Mouse (Mus musculus) CH12.LX (cell line): ENCODE measurements around the gene Isg20l2. TPM values are rescaled to one million over a fixed set of nuclear protein-coding genes. Genes with fewer than 3 reads are reported as not detected.

Experiments used
- DNase-seq: peaks from one replicate; pipeline ENCODE4 v3.0.0-alpha.2; 2013; ENCODE audit errors: extremely low read depth
- H3K27ac ChIP-seq: 2 replicates; pipeline ENCODE4 v1.5.1; 2012; ENCODE audit warnings: low read depth, mild to moderate bottlenecking, control low read depth, moderate library complexity; ENCODE audit not compliant: insufficient read depth
- H3K27me3 ChIP-seq: replicated peaks from 2 replicates; pipeline ENCODE3; 2012; ENCODE audit warnings: inconsistent platforms
- H3K36me3 ChIP-seq, 2 experiments: replicated peaks in 1 of 2; 2 replicates each; pipeline versions ENCODE3 to v1.6.1; 2012; ENCODE audit warnings: inconsistent platforms in 1 of 2, low read length in 1 of 2, mild to moderate bottlenecking in 1 of 2, mixed read lengths in 1 of 2, moderate library complexity in 1 of 2; ENCODE audit not compliant: control insufficient read depth in 1 of 2, insufficient read depth in 1 of 2
- H3K4me1 ChIP-seq, 2 experiments: 2 replicates each; pipeline ENCODE4 v1.6.1; 2012; ENCODE audit warnings: inconsistent platforms in 1 of 2, moderate library complexity in 1 of 2; ENCODE audit not compliant: insufficient read depth in 2 of 2, control insufficient read depth in 1 of 2
- H3K4me2 ChIP-seq: 2 replicates; pipeline ENCODE4 v1.6.1; 2012; ENCODE audit warnings: low read depth, mild to moderate bottlenecking, control low read depth; ENCODE audit not compliant: poor library complexity, insufficient read depth, severe bottlenecking
- H3K4me3 ChIP-seq, 3 experiments: fragments of 150-350 bp in 1 of 3; sonication (generic) in 1 of 3; replicated peaks in 1 of 3; 2 replicates each; pipeline versions ENCODE3 to v1.5.1; 2011 to 2012; ENCODE audit warnings: low read depth in 2 of 3, low read length in 2 of 3, mild to moderate bottlenecking in 2 of 3, moderate library complexity in 2 of 3, control low read depth in 1 of 3, improper control_type of control experiment in 1 of 3, inconsistent platforms in 1 of 3, mixed read lengths in 1 of 3; ENCODE audit not compliant: poor library complexity in 1 of 3
- H3K79me2 ChIP-seq: replicated peaks from 2 replicates; pipeline ENCODE4 v1.6.1; 2012; ENCODE audit warnings: mild to moderate bottlenecking, moderate library complexity; ENCODE audit not compliant: control insufficient read depth, poor library complexity, insufficient read depth, severe bottlenecking; ENCODE audit errors: extremely low read depth
- H3K9ac ChIP-seq: 2 replicates; pipeline ENCODE4 v1.6.1; 2012; ENCODE audit warnings: low read depth, mild to moderate bottlenecking, control low read depth, moderate library complexity; ENCODE audit not compliant: insufficient read depth
- H3K9me3 ChIP-seq: replicated peaks from 2 replicates; pipeline ENCODE3; 2012; ENCODE audit warnings: low read length, inconsistent platforms, mixed read lengths
- BHLHE40 ChIP-seq: IDR thresholded peaks from 2 replicates; pipeline ENCODE4 v1.6.1; 2011; ENCODE audit warnings: mild to moderate bottlenecking, low read depth, low read length, improper control_type of control experiment
- CHD2 ChIP-seq: IDR thresholded peaks from 2 replicates; pipeline ENCODE4 v1.6.1; 2011; ENCODE audit warnings: low read length, improper control_type of control experiment
- CTCF ChIP-seq, 2 experiments: IDR thresholded peaks in 1 of 2; conservative IDR thresholded peaks in 1 of 2; 2 replicates each; pipeline ENCODE4 v1.5.1; 2011 to 2012; ENCODE audit warnings: low read depth in 2 of 2, low read length in 2 of 2, improper control_type of control experiment in 1 of 2, inconsistent platforms in 1 of 2, mild to moderate bottlenecking in 1 of 2, moderate library complexity in 1 of 2
- E2F4 ChIP-seq: IDR thresholded peaks from 2 replicates; pipeline ENCODE4 v1.6.1; 2011; ENCODE audit warnings: low read depth, low read length, improper control_type of control experiment; ENCODE audit not compliant: insufficient replicate concordance
- EP300 ChIP-seq: IDR thresholded peaks from 2 replicates; pipeline ENCODE4 v1.6.1; 2011; ENCODE audit warnings: low read length, improper control_type of control experiment
- ETS1 ChIP-seq: conservative IDR thresholded peaks from 2 replicates; pipeline ENCODE4 v1.6.1; 2012; ENCODE audit warnings: low read depth, mild to moderate bottlenecking, inconsistent platforms, low read length, improper control_type of control experiment, moderate library complexity
- GABPA ChIP-seq: IDR thresholded peaks from 2 replicates; pipeline ENCODE4 v1.6.1; 2012; ENCODE audit warnings: low read depth, low read length, improper control_type of control experiment, inconsistent platforms; ENCODE audit not compliant: insufficient replicate concordance
- HCFC1 ChIP-seq: IDR thresholded peaks from 2 replicates; pipeline ENCODE4 v1.6.1; 2012; ENCODE audit warnings: low read depth, mild to moderate bottlenecking, inconsistent platforms, low read length, improper control_type of control experiment
- IRF4 ChIP-seq: IDR thresholded peaks from 2 replicates; pipeline ENCODE4 v1.6.1; 2014; ENCODE audit warnings: low read depth, mild to moderate bottlenecking, inconsistent platforms, low read length, improper control_type of control experiment
- JUN ChIP-seq: IDR thresholded peaks from 2 replicates; pipeline ENCODE4 v1.6.1; 2011; ENCODE audit warnings: low read depth, mild to moderate bottlenecking, low read length, improper control_type of control experiment, moderate library complexity; ENCODE audit not compliant: insufficient read depth
- MAFK ChIP-seq: IDR thresholded peaks from 2 replicates; pipeline ENCODE4 v1.6.1; 2011; ENCODE audit warnings: low read length, improper control_type of control experiment; ENCODE audit not compliant: insufficient replicate concordance
- MAX ChIP-seq: IDR thresholded peaks from 2 replicates; pipeline ENCODE4 v1.6.1; 2011; ENCODE audit warnings: low read length, improper control_type of control experiment
- MAZ ChIP-seq: IDR thresholded peaks from 2 replicates; pipeline ENCODE4 v1.6.1; 2012; ENCODE audit warnings: low read depth, mild to moderate bottlenecking, inconsistent platforms, low read length, improper control_type of control experiment, moderate library complexity
- MEF2A ChIP-seq: IDR thresholded peaks from 2 replicates; pipeline ENCODE4 v1.6.1; 2014; ENCODE audit warnings: low read depth, mild to moderate bottlenecking, inconsistent platforms, low read length, improper control_type of control experiment, borderline replicate concordance
- MXI1 ChIP-seq: IDR thresholded peaks from 2 replicates; pipeline ENCODE4 v1.6.1; 2011; ENCODE audit warnings: mild to moderate bottlenecking, low read depth, low read length, improper control_type of control experiment
- MYC ChIP-seq: IDR thresholded peaks from 2 replicates; pipeline ENCODE4 v1.6.1; 2011; ENCODE audit warnings: low read depth, mild to moderate bottlenecking, improper control_type of control experiment, low read length
- NELFE ChIP-seq: IDR thresholded peaks from 2 replicates; pipeline ENCODE4 v1.6.1; 2011; ENCODE audit warnings: low read depth, low read length, improper control_type of control experiment
- PAX5 ChIP-seq: IDR thresholded peaks from 2 replicates; pipeline ENCODE4 v1.6.1; 2012; ENCODE audit warnings: low read length, inconsistent platforms, mixed read lengths
- POLR2AphosphoS2 ChIP-seq: IDR thresholded peaks from 2 replicates; pipeline ENCODE4 v1.6.1; 2011; ENCODE audit warnings: low read depth, low read length, improper control_type of control experiment
- RAD21 ChIP-seq: IDR thresholded peaks from 2 replicates; pipeline ENCODE4 v1.6.1; 2011; ENCODE audit warnings: low read depth, mild to moderate bottlenecking, low read length, improper control_type of control experiment, moderate library complexity
- RCOR1 ChIP-seq: conservative IDR thresholded peaks from 2 replicates; pipeline ENCODE4 v1.6.1; 2012; ENCODE audit warnings: low read depth, mild to moderate bottlenecking, inconsistent platforms, low read length, improper control_type of control experiment
- SIN3A ChIP-seq: IDR thresholded peaks from 2 replicates; pipeline ENCODE4 v1.6.1; 2012; ENCODE audit warnings: low read length, improper control_type of control experiment, inconsistent platforms
- SMC3 ChIP-seq: IDR thresholded peaks from 2 replicates; pipeline ENCODE4 v1.6.1; 2011; ENCODE audit warnings: low read depth, low read length, improper control_type of control experiment
- TCF12 ChIP-seq: IDR thresholded peaks from 2 replicates; pipeline ENCODE4 v1.6.1; 2014; ENCODE audit warnings: low read depth, mild to moderate bottlenecking, inconsistent platforms, low read length, improper control_type of control experiment
- USF1 ChIP-seq: IDR thresholded peaks from 2 replicates; pipeline ENCODE4 v1.6.1; 2014; ENCODE audit warnings: low read depth, mild to moderate bottlenecking, inconsistent platforms, low read length, improper control_type of control experiment
- ZC3H11A ChIP-seq: IDR thresholded peaks from 2 replicates; pipeline ENCODE4 v1.6.1; 2012; ENCODE audit warnings: low read depth, mild to moderate bottlenecking, inconsistent platforms, low read length, improper control_type of control experiment
- ZKSCAN1 ChIP-seq: IDR thresholded peaks from 2 replicates; pipeline ENCODE4 v1.6.1; 2012; ENCODE audit warnings: low read depth, inconsistent platforms, low read length, improper control_type of control experiment, borderline replicate concordance
- ZMIZ1 ChIP-seq: IDR thresholded peaks from 2 replicates; pipeline ENCODE4 v1.6.1; 2012; ENCODE audit warnings: low read depth, mild to moderate bottlenecking, inconsistent platforms, low read length, improper control_type of control experiment
- dilution Hi-C: fragments of 300-500 bp; cut with MboI; formaldehyde crosslinking; loops from 2 replicates; pipeline ENCODE4 v1.14.3; 2020; ENCODE audit warnings: low sequenced_read_pairs; ENCODE audit not compliant: extremely low pct_unique_long_range_greater_than_20kb, extremely low pct_ligation_motif_present
- in situ Hi-C: fragments of 300-500 bp; cut with MboI; formaldehyde crosslinking; loops from 3 replicates; pipeline ENCODE4 v1.14.3; 2019; ENCODE audit warnings: low sequenced_read_pairs, low pct_ligation_motif_present, low pct_unique_long_range_greater_than_20kb, mixed read lengths
- polyA plus RNA-seq: library from polyadenylated mRNA; unstranded; fragments of >175 nt; gene quantifications from 2 replicates; pipeline ENCODE4 v1.2.1, GENCODE M21; 2012; ENCODE audit warnings: low read depth; ENCODE audit not compliant: insufficient read length
- total RNA-seq, 2 experiments: library from RNA; depleted of rRNA; stranded (reverse); fragments of 300-350 nt in 1 of 2; fragments of >200 nt in 1 of 2; gene quantifications; 2 replicates each; pipeline ENCODE4 v1.2.3; 2012 to 2014

Gene Isg20l2
- total and polyA plus RNA-seq, 3 experiments, result 40.8 to 68.8 (median 45.0) TPM

GRCm38 (mm10) chr3:87960586-87961191 is 30.6 kb downstream of the Isg20l2 start:
- Histone ChIP-seq H3K36me3 (no peaks in the 10 kb centered on the region), H3K9me3 (peaks cover 5% of the 10 kb centered on the region), H3K4me1 (peaks cover 0 to 4% of the 10 kb centered on the region in 2 experiments; a peak in 2 of 4 replicates), H3K4me3 (no peak overlapping the region), H3K79me2 (no peaks in the 10 kb centered on the region), H3K27ac (no peak overlapping the region), H3K27me3 (peaks cover 67% of the 10 kb centered on the region), H3K9ac (no peak overlapping the region), H3K4me2 (peak overlapping the region; percentile 29)
- in situ Hi-C loops, result no loop called here
- peak in 1 of 2 experiments; percentile 100; a peak in 3 of 4 replicates for TF ChIP-seq CTCF (conservative IDR thresholded peaks at IDR 0.05 in 1 of 2, IDR thresholded peaks at IDR 0.05 in 1 of 2; ENCODE audit: low read depth in 2 of 2, low read length in 2 of 2)
- TF ChIP-seq EP300, result no peak
- peak; percentile 9; the same call in 1 of the 2 replicates for TF ChIP-seq ZC3H11A
- peak; percentile 79 for TF ChIP-seq RAD21
- TF ChIP-seq POLR2AphosphoS2, result no peak
- TF ChIP-seq MXI1, result no peak
- peak; percentile 66; the same call in 1 of the 2 replicates for TF ChIP-seq NELFE
- TF ChIP-seq TCF12, result no peak
- TF ChIP-seq MYC, result no peak
- no peak for TF ChIP-seq SIN3A
- peak; percentile 48; the same call in 1 of the 2 replicates for TF ChIP-seq IRF4
- TF ChIP-seq SMC3, result peak; percentile 86
- dilution Hi-C loops, result no loop called here
- peak; percentile 80 for DNase-seq

GRCm38 (mm10) chr3:87970184-87970938 is 40.2 kb downstream of the Isg20l2 start:
- in situ Hi-C loops (no loop called here), dilution Hi-C loops (no loop called here)
- Histone ChIP-seq H3K9me3 (peaks cover 13% of the 10 kb centered on the region), H3K36me3 (no peaks in the 10 kb centered on the region), H3K27ac (no peak overlapping the region), H3K79me2 (no peaks in the 10 kb centered on the region), H3K4me3 (no peak overlapping the region), H3K4me1 (peaks cover 2 to 31% of the 10 kb centered on the region in 2 experiments; a peak in 2 of 4 replicates), H3K27me3 (peaks cover 33% of the 10 kb centered on the region), H3K4me2 (peak overlapping the region; percentile 26; the same call in 1 of the 2 replicates), H3K9ac (no peak overlapping the region)
- peak; percentile 66 for DNase-seq
- no peak for TF ChIP-seq PAX5
- TF ChIP-seq RAD21, result peak; percentile 68
- TF ChIP-seq POLR2AphosphoS2, result no peak
- no peak for TF ChIP-seq JUN
- TF ChIP-seq MEF2A, result no peak
- no peak for TF ChIP-seq EP300
- no peak for TF ChIP-seq USF1
- no peak for TF ChIP-seq MAZ
- TF ChIP-seq MYC, result no peak
- no peak for TF ChIP-seq RCOR1
- 0 out of 2 replicates have a peak, but pooled peaks have one; percentile 21 for TF ChIP-seq ZC3H11A
- TF ChIP-seq MAFK, result no peak
- TF ChIP-seq CHD2, result no peak
- no peak for TF ChIP-seq TCF12
- TF ChIP-seq ETS1, result no peak
- TF ChIP-seq SMC3, result peak; percentile 96
- TF ChIP-seq CTCF (conservative IDR thresholded peaks at IDR 0.05 in 1 of 2, IDR thresholded peaks at IDR 0.05 in 1 of 2; ENCODE audit: low read depth in 2 of 2, low read length in 2 of 2), result peak; percentile 42 to 93; a peak in 3 of 4 replicates
- TF ChIP-seq MXI1, result no peak
- TF ChIP-seq HCFC1, result no peak
- no peak for TF ChIP-seq BHLHE40
- TF ChIP-seq ZMIZ1, result no peak
- TF ChIP-seq MAX, result no peak
- TF ChIP-seq ZKSCAN1, result no peak
- TF ChIP-seq E2F4, result no peak
- no peak for TF ChIP-seq GABPA
